Mouse (Mus musculus) cortical plate, adult 2 months (tissue): Measurements from ENCODE around the gene Btbd3.

Experiments used
- CTCF ChIP-seq: fragments of 200-500 bp; IDR thresholded peaks from 2 replicates; pipeline ENCODE4 v1.5.1; 2011; ENCODE audit warnings: mild to moderate bottlenecking, control low read depth, low read length; ENCODE audit not compliant: insufficient read depth; ENCODE audit errors: extremely low read depth
- POLR2A ChIP-seq: fragments of 200-500 bp; IDR thresholded peaks from 2 replicates; pipeline ENCODE4 v1.6.1; 2011; ENCODE audit warnings: mild to moderate bottlenecking, low read length, control low read depth; ENCODE audit not compliant: insufficient read depth; ENCODE audit errors: extremely low read depth

DNA sequence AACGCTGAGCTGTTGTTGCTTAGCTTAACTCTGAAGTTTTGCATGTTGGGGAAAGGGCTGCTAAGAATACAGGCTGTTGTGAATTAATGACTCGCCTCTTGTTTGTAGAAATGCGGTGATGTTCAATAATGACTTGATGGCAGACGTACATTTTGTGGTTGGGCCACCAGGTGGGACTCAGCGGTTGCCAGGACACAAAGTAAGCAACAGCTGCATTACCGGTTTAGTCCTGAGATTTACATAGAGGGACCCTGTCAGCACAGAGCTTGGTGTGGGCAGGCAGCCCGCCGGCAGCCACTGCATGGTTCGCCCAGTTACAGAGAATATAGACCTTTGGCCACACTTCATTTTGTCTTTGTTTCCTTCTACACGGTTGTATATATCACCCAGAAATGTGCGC lies 23.3 kb downstream of the Btbd3 start:
- TF ChIP-seq CTCF, result no peak
- no peak for TF ChIP-seq POLR2A
